Mouse (Mus musculus) left cerebral cortex, adult 2 months (tissue): Measurements from ENCODE around the gene Gm49630. TPM values are rescaled to one million over a fixed set of nuclear protein-coding genes. Genes with fewer than 3 reads are reported as not detected.
"Not testable (repeated sequence)": the region's sequence is repeated elsewhere in the genome, so short reads cannot be mapped to it uniquely, and the experiment has no call there.

ENCODE experiments used
- DNase-seq, 2 experiments: peaks; one replicate each; pipeline ENCODE4 v3.0.0; 2021 to 2022; ENCODE audit warnings: low spot score in 2 of 2, mixed read lengths in 1 of 2; ENCODE audit errors: extremely low spot score in 1 of 2
- H3K27ac ChIP-seq: fragments of 200-600 bp; 2 replicates; pipeline ENCODE4 v1.8.1; 2022
- H3K4me3 ChIP-seq: fragments of 200-600 bp; 2 replicates; pipeline ENCODE4 v1.8.1; 2022
- intact Hi-C: fragments of 180-260 bp; cut with DNase I; formaldehyde crosslinking; loops from one replicate; pipeline ENCODE4 v1.15.1; 2025
- total RNA-seq, 2 experiments: library from RNA; stranded (reverse); gene quantifications; 2 replicates each; pipeline ENCODE4 v1.2.3; 2021

Gene Gm49630
- total RNA-seq, 2 experiments from 2014 or later = not detected

GRCm38 (mm10) chr17:7383167-7384143, 11.7 kb upstream of the Gm49630 start:
- H3K4me3 ChIP-seq, intact Hi-C loops, DNase-seq, H3K27ac ChIP-seq: not testable (repeated sequence)

GRCm38 (mm10) chr17:7382711-7383110, 10.9 kb upstream of the Gm49630 start:
- intact Hi-C loops, H3K27ac ChIP-seq, DNase-seq, H3K4me3 ChIP-seq: not testable (repeated sequence)

DNA sequence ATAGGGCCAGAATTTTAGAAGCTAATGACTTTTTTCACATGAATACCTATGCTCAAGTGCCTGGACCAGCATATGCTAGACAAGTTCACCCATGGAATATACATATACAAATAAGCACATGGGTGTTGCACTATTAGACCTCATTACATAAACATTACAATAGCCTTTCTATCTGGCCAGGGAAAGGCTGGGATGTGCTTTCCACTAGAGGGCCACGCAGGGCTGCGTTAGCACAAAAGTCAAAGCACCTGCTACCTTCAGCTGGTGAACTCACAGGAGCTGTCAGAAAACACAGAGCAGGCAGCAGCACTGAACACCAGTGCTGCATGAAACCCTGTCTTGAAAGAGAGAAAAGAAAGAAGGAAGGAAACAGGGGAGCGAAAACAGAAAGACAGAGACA, 6.1 kb upstream of the Gm49630 start:
- DNase-seq, intact Hi-C loops, H3K4me3 ChIP-seq, H3K27ac ChIP-seq: not testable (repeated sequence)

GRCm38 (mm10) chr17:7376951-7377700, 5.3 kb upstream of the Gm49630 start:
- intact Hi-C loops, DNase-seq, H3K4me3 ChIP-seq, H3K27ac ChIP-seq: not testable (repeated sequence)

GRCm38 (mm10) chr17:7369401-7369800, 2.4 kb downstream of the Gm49630 start:
- DNase-seq, H3K27ac ChIP-seq, H3K4me3 ChIP-seq, intact Hi-C loops: not testable (repeated sequence)

- H3K4me3 ChIP-seq, H3K27ac ChIP-seq, intact Hi-C loops: not testable (repeated sequence)
- DNase-seq = peak in 1 of 2 experiments; percentile 11
These were observed 5.0 kb downstream of the Gm49630 start for GRCm38 (mm10) chr17:7366676-7367374.

DNA sequence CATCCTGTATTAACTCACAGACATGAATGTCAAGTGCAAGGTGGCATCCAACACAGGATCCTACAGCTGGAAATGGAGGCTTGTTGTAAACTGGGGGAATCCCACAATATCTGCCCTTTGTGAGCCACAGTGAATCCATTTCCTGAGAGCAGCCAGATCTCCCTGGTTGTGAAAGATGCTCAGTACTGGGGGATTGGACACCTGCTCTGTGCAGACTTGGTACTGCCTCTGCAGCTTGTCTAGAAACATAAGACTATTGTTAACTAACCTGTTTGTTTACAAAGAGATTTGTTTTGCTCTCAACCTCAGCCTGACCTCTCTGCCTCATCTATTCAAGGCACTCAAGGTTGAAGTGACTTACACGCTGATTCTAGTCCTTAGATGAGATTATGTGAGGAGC, 5.5 kb downstream of the Gm49630 start:
- H3K4me3 ChIP-seq, intact Hi-C loops, H3K27ac ChIP-seq, DNase-seq: not testable (repeated sequence)

GRCm38 (mm10) chr17:7365615-7366014, 6.2 kb downstream of the Gm49630 start:
- intact Hi-C loops, H3K4me3 ChIP-seq, DNase-seq, H3K27ac ChIP-seq: not testable (repeated sequence)

DNA sequence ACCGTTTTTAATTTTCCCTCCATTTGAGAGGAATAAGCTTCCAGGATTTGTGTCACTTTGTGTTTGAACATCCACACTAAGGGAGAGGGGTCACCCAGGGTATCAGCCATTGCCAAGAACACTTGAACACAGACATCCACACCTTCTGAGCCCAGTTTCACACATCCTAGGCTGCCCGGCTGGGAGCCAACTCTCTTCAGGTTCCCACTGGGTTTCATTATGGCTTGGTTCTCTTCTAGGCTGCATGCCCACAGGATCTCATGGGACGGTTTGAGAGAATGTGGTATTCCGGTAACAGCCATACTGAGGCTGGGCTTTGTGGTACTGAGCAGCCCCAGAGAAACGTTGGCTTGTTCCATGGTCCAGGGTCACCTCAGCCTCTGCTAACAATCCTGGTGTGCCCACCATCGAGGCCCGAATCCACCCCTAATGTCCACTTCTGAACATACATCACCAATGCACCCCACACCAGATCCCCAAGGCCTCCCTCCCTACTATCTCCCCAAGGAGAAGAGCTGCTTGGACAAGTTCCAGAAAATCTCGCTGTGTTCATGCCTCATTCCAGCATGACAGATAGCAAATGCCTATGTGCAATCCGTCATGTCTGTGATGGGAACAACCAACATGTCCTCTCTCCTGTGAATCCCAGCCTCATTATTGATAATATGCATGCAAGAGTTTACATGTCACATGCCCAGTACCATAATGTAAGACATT, 10.9 kb downstream of the Gm49630 start:
- H3K4me3 ChIP-seq, H3K27ac ChIP-seq, intact Hi-C loops, DNase-seq: not testable (repeated sequence)

DNA sequence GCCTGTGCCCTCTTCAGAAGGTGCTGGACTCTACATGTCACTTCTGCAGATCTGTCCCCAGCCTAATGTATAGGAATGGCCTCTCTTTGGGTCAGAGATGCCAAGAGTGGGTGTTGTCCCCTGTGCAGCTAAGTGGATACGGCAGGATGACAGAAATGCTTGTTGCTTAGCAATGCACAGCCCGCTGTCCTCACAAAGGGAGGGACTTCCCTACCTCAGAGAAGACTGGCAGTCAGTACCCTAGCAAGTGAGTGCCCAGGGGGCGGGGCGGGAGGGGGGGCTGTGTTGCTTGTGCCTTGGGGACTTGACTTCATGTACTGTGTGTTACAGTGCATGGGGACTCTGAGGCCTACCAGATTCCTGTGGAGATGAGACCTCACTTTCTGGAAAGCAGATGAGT, 12.0 kb downstream of the Gm49630 start:
- H3K27ac ChIP-seq, H3K4me3 ChIP-seq, intact Hi-C loops, DNase-seq: not testable (repeated sequence)

- DNase-seq, intact Hi-C loops, H3K27ac ChIP-seq, H3K4me3 ChIP-seq: not testable (repeated sequence)
These were observed 19.2 kb downstream of the Gm49630 start, which contains the start of gene Ttll2 for GRCm38 (mm10) chr17:7352596-7352995. Gene Ttll2 (minus strand): TSS chr17:7352696.

- intact Hi-C loops, H3K4me3 ChIP-seq, DNase-seq, H3K27ac ChIP-seq: not testable (repeated sequence)
These were observed 23.0 kb downstream of the Gm49630 start for GRCm38 (mm10) chr17:7348765-7349164.

- intact Hi-C loops = not testable (repeated sequence)
These were observed 34.4 kb downstream of the Gm49630 start for GRCm38 (mm10) chr17:7337381-7337780.

GRCm38 (mm10) chr17:7332745-7333144, 39.0 kb downstream of the Gm49630 start:
- DNase-seq, H3K4me3 ChIP-seq, intact Hi-C loops: not testable (repeated sequence)

More at GRCm38 (mm10) chr17:7337381-7337780, 34.4 kb downstream of the Gm49630 start:
- not testable (repeated sequence) for DNase-seq, H3K27ac ChIP-seq, H3K4me3 ChIP-seq

GRCm38 (mm10) chr17:7326415-7326814, 45.4 kb downstream of the Gm49630 start:
- H3K27ac ChIP-seq, intact Hi-C loops, DNase-seq, H3K4me3 ChIP-seq: not testable (repeated sequence)

More at GRCm38 (mm10) chr17:7332745-7333144, 39.0 kb downstream of the Gm49630 start:
- H3K27ac ChIP-seq = not testable (repeated sequence)

DNA sequence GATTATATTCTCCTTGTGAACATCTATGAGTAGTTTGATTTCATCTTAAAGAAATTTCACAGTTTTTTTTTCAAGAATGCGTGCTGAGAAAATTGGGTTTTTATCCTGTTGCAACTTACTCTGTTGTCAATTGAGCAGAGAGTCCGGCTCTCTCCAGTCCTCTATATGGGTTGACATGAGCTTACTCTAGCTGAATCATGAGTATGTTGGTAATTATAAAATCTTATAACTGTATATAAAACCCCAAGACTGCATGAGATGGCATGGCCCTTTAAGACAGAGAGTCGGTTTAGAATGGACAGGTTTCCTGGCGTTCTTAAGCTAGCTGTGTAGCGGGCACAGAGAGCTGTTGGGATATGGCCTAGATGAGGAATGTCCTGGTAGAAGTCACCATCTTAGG, 47.4 kb downstream of the Gm49630 start, which contains the start of gene Tcp10a:
TSS of gene Tcp10a (plus strand) at position 301 of the 400 bp plus-strand sequence.
- intact Hi-C loops, DNase-seq, H3K4me3 ChIP-seq, H3K27ac ChIP-seq: not testable (repeated sequence)
